Mouse (Mus musculus): ENCODE results near the gene Ndc80.

DNA sequence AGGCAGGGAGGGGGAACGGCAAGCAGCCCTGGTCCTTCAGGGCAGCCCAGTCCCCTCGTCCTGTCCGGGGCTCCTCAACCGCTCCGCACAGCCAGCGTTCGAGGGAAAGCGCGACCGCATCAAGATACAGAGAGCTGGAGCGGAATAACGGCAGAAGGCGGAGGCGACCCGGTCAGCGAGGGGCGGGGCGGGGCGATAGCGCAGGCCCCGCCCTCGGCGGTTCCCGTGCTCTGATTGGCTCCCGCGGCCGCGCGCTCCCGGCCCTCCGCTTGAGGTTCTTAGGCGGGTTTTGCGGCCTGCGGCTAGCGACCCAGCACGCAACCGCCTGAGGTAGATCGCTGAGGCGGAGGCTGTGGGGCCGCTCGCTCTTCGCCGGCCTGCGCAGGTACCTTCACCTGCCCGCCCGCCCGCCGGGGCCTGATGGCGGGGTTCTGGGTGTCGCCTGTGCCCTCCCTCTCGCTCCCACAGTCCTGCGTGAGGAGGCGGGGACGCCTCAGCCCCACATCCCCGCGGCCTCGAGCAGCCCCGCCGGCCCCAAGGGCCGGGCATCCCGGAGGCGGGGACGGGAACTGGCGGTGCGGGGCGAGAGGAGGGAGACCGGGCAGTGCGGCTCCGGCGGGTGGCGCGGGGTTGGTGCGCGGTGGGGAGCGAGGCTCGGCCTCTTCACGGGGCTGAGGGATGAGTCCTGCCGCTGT lies 25.2 kb upstream of the Ndc80 start, which contains the start of gene Spdya:
- TF ChIP-seq POLR2A (IDR thresholded peaks at IDR 0.05; ENCODE audit: extremely low read depth, insufficient read depth, low read length) (peak; percentile 35; the same call in 1 of the 2 replicates), CTCF (IDR thresholded peaks at IDR 0.05; ENCODE audit: extremely low read depth, insufficient read depth, low read length) (no peak)
